Mouse (Mus musculus) R1 (cell line): ENCODE measurements at regions not wholly inside any gene's neighbourhood (a gene's known extent, or its start where the extent isn't known, plus 50 kb on each side); places are given as distances from the start of the nearest gene placed in this dataset.

ENCODE experiments used
- DNase-seq: peaks from one replicate; pipeline ENCODE4 v3.0.0-alpha.2; 2018; ENCODE audit warnings: low read depth, low spot score

DNA sequence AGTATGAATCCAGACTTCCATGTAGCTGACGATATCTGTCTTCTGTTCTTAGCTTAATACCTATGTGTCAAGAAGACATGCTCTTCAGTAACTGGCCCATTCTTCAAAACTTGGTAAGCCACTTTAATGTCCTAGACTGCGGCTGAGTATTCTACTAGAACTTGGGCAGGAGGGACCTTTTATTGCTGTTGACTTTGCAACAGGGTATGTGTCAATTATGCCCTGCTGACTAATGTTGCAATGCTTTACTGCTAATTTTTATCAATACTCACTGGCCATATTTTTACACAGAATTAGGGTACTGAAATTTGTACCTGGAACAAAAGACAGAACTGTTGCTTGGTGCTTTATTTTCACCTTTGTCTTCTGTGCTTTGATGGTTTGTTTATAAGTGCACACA lies 746.9 kb downstream of the Ppargc1a start:
- DNase-seq = no peak

DNA sequence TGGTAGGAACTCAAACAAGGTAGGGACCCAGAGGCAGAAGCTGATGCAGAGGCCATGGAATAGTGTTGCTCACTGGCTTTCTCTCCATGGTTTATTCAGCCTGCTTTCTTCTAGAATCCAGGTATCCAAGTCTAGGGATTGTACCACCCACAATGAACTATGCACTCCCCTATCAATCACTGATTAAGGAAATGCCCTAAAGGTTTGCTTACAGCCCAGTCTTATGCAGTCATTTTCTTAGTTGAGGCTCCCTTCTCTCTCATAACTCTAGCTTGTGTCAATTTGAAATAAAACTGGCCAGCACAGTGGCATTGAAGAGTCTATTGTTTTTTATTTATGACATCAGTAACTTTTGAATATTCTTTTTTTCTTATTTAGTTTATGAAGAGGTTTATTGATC lies 747.6 kb downstream of the Ppargc1a start:
- no peak for DNase-seq

DNA sequence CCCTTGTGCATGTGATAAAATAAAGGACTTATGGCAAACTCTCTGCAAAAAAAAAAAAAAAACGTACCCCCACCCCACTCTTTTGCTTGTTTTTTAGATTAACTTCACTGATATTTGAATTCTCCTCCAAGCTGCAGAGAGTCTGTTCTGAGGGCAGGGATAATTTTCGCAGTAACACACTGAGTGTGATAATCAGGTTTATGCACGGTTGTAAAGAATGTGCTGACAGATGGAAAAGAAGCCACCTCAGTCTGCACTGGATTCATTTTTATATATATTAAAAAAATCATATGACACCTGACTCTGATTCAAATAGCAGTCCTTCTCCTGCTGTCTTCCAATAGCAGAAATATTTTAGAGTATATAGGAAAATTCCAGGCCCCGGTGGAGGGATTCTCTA lies 736.5 kb upstream of the Adgra3 start:
- no peak for DNase-seq

DNA sequence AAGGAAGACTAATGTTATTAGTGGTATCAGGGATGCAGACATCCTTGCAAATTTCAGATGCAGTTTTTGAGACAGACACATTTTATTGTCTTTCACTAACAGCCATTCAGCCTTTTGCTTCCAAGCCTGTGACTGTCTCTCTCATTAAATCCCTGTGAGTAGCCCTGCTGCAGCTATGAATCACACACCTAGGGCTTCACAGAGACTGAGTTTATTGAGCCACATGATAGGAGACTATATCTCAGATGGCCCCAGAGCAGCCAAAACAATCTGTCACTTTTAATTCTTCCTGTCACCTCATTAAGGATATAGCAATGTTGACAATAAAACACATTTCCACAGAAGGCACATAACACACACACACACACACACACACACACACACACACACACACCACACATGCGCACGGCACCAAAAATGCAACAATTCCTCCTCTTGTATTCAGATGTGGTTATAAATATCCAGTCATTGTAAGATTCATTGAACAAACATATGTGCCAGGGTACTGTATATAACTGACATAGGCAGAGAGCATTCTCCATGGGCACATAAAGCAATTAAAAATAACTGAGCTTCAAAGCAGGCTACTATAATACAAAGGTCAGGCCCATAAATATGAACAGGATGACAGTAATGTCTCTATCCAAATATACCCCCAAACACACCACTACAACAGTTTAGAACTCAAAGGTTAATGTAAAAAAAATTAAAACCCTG lies 735.8 kb upstream of the Adgra3 start:
- no peak for DNase-seq

DNA sequence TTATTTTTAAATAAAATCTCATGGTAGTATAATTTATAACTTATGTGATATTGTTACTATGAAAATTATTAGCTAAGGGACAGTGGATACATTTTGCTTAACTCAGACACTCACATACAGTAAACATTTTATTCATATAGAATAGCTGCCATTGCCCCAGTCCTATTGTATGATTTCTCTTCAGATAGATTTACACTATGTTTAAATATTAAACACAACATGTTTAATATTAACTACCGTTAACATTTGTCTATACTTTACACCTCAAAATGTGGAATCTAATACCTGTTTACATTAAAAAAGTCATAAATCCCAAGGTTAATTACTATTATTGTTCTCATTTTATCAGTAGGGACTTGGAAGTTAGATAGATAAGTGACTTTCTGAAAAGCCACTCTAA lies 734.8 kb upstream of the Adgra3 start:
- no peak for DNase-seq

DNA sequence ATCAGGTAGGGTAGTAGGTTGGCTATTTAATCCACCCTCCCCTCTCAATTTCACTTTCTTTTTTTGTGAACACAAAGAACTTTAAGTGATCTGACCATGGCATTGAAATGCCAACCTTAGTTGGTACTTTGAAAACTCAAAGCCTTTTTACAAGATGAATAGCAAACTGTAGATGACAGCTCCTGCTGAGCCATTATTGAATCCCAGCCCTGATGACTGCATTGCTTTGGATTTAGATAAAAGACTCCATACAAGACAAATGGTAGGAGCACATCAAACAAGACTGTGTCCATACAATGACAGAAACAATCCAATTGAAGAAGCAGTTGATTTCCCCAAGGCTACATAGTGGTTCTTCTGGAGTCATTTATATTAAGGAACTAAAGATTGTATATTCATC lies 726.5 kb upstream of the Adgra3 start:
- no peak for DNase-seq

DNA sequence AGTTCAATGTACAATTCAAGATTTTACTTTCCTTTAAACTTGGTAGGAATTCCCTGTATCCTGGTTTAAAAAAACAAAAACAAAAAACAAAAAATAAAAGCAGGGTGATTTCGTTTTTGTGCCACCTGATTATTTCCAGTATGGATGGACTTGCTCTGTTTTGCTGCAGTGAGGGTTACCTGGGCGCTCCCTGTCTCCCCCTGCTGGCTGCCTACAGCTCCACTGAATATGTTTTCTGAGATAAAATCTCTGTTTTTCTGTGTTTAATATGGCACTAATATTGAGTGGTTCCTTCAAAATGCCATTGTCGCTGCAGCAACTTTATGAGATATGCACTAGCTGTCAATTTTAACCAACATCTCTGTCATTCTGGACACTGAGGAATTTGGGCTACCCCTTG lies 720.3 kb upstream of the Adgra3 start:
- peak; percentile 22 for DNase-seq

DNA sequence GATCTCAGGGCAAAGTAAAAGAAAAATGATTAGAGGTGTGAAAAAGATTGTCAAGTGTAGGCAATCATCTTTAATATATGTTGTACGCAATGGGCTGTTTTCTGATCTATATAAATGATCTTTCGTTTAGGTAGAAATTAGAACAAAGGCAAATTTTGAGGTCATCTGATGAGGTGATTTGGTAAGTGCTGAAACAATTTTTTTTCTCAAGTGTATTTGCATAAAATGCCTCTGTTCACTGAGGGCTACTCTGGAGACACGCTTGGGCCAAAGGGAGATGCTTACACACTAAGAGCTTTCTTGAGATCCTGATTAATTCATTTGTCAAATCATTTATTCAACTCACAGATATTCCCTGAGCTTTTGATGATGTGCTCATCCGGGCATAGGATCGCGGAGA lies 719.4 kb upstream of the Adgra3 start:
- DNase-seq = no peak

- DNase-seq = peak; percentile 6
These were observed 703.5 kb upstream of the Adgra3 start for GRCm38 (mm10) chr5:50762261-50762660.

GRCm38 (mm10) chr5:50760386-50760785 lies 701.6 kb upstream of the Adgra3 start:
- DNase-seq = no peak

GRCm38 (mm10) chr5:50752766-50753165 lies 694.0 kb upstream of the Adgra3 start:
- peak; percentile 27 for DNase-seq

DNA sequence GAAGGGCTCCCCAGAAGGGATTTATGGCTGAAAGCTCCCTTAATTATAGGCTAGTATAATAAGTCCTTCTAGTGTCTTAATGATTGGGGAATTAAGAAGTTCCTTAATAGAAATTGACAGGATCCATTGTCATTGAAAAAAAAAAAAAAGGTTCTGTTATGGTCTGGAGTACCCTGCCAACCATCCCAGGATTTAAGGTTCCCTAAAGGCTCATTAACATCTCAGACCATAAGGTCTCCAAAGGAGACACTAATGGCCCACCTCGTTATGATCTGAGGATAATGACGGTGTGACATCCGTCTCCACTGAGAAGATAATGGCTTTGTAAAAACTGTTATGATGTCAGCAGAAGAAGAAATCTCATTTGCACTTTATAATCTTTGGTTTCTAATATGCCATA lies 692.6 kb upstream of the Adgra3 start:
- DNase-seq = no peak

- DNase-seq = no peak
These were observed 684.2 kb upstream of the Adgra3 start for GRCm38 (mm10) chr5:50743030-50743429.

DNA sequence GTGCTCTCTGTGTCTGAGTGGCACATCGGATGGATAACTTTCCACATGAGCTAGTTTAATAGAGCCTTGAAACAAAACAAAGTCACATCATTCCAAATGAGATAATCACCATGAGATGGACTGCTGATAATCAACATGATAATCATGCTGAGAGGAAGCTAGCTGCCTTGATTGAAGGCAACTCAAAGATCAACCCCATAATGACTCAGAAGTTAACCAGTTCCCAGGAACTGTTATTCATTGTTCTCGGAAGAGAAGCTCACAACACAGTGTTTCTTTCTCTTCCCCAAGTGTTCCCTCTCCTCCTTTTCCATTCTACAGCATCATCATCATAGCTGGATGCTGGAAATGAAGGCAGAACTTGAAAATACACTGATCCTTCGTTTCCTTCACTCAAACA lies 674.9 kb upstream of the Adgra3 start:
- DNase-seq = no peak

DNA sequence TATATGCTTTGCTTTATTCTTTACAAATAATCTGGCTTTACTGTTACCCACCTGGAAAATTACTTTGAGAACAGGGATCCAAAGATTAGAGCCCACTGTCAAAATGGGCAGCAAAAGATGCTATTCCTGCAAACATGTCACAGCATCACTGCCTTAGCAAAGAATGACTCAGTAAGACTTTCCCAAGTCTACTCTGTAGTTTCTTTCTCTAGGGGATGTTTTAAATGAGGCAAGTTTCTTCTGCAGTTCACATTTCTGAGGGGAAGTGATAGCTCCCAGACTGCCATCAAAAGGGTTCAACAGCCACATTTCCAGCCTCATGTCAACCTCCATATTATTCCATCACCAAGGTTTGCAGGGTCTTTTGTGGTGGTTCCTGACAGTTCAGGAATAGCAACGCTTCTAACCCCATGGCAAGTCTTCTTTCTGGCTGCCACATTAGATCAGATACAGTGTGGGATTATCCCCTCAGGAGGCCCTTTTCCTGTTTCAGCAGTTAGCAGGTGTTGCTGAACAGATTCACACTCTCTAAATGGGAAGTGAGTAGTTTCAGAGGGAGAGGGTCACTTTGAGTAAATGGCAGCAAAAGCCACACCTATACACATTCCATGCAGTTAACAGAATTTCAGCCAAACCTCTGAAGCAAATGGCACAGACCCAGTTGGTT lies 669.7 kb upstream of the Adgra3 start:
- no peak for DNase-seq

DNA sequence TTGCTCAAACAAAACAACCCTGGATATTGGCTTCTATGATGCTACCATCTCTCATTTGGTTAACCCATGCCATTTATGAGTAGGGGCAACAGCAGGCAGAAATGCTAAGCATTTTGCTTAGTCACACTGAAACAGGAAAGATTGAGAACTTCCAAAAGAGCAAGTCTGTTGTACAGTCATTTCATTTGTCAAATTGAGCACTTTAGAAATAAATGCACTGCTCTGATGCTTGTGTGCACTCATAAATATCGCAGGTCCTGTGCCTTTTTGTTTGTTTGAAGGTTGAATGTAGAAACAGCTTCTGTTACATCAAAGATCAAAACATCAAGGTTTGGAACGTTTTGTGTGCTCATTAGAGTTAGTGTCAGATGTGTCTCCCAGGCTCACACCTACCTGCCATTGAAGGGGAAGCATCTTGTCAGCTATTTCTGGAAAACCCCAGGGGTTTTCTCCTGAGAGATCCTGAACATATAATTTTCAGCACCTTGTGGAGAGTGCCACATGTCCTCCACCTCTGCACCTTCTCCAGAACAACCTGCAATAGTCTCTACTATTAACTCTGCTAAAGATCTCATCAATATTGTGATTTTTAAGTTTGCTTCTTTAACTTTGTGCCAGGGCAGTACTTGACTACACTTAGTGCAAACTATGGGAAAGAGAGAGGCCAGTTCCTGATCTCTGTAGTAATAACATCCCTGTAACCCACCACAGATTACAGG lies 648.3 kb upstream of the Adgra3 start:
- DNase-seq = no peak

- peak; percentile 20 for DNase-seq
These were observed 639.3 kb upstream of the Adgra3 start for GRCm38 (mm10) chr5:50698084-50698483.

- DNase-seq = no peak
These were observed 638.8 kb upstream of the Adgra3 start for GRCm38 (mm10) chr5:50697588-50697987.

GRCm38 (mm10) chr5:50688362-50688761 lies 629.6 kb upstream of the Adgra3 start:
- DNase-seq = no peak

GRCm38 (mm10) chr5:50683966-50684365 lies 625.2 kb upstream of the Adgra3 start:
- no peak for DNase-seq

DNA sequence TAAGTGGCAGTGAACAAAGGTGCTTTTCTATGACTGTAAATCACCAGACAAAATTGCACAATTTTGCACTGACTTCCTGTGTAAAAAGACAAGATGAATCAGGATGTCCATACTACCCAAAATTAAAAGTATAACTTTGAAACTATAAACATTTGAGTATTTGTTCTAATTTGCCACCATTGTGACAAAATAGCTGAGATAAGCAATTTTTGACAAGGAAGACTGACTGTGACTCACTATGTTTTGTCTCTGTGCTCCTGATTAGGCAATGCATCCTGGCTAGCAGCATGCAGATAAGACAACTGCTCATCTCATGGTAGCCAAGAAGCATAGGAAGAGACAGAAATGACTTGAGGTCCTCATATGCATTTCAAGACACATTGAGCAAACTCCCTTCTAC lies 577.7 kb upstream of the Adgra3 start:
- DNase-seq = no peak

DNA sequence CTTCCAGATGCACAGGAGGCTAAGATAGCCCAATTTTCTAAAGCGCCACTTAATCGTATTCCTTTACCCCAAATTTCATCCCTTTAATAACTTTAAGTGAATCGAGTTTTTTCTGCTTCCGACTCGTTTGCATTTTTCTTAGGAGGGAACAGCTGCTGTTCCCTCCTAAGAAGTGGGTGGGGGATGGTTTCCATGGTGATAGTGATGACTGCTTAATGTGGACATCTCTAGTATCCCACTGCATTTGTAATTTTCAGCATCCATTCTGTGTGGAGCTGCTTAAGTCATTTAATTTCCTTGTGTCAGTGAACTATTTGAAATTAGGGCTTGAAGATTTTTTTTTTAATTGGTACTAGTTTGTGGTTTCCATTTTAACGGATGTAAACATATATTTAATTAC lies 567.8 kb upstream of the Adgra3 start:
- DNase-seq = no peak

DNA sequence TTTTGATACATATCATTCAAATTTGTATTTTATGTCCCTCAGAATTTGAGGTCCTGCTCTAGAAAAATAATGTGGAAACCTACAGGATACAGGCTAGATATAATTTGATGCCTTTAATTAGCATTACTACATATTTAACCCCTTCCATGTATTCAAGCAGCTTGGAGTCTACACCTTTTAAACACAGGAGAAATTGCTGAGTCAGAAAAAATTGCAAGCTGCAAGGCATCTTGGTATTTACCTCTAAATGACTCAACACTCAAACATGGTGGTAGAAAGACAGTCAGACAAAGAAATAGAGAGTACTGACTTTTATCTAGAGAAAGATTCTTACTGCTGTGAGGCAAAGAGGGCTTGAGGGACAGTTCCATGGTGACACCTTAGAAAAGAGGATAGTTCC lies 565.4 kb upstream of the Adgra3 start:
- DNase-seq = no peak
